Mouse (Mus musculus) midbrain, embryonic 11.5 days (tissue): ENCODE measurements around the gene Slc25a34. TPM values are rescaled to one million over a fixed set of nuclear protein-coding genes. Genes with fewer than 3 reads are reported as not detected.

ENCODE experiments used
- ATAC-seq: fragments of 200-750 bp; cut with Nextera tagmentation; 2 replicates; pipeline ENCODE4 v1.8.0; 2017; ENCODE audit warnings: moderate TSS enrichment, moderate library complexity; ENCODE audit not compliant: low FRiP score
- DNase-seq: peaks from one replicate; pipeline ENCODE4 v3.0.0; 2015; ENCODE audit warnings: low spot score; ENCODE audit errors: missing footprints
- H3K27ac ChIP-seq: fragments of 300-500 bp; sonication (generic); 2 replicates; pipeline ENCODE4 v1.5.1; 2014; ENCODE audit warnings: low read depth, low read length
- H3K27me3 ChIP-seq: fragments of 300-500 bp; sonication (generic); 2 replicates; pipeline ENCODE4 v1.6.1; 2014; ENCODE audit warnings: mild to moderate bottlenecking, low read length, moderate library complexity, mixed read lengths; ENCODE audit not compliant: control insufficient read depth, insufficient read depth
- H3K36me3 ChIP-seq: fragments of 300-500 bp; sonication (generic); 2 replicates; pipeline ENCODE4 v1.6.1; 2014; ENCODE audit warnings: mild to moderate bottlenecking, low read length, moderate library complexity, mixed read lengths; ENCODE audit not compliant: control insufficient read depth, insufficient read depth
- H3K4me1 ChIP-seq: fragments of 300-500 bp; sonication (generic); 2 replicates; pipeline ENCODE4 v1.6.1; 2014; ENCODE audit warnings: low read length; ENCODE audit not compliant: control insufficient read depth, insufficient read depth
- H3K4me2 ChIP-seq: fragments of 300-500 bp; sonication (generic); 2 replicates; pipeline ENCODE4 v1.6.1; 2014; ENCODE audit warnings: mild to moderate bottlenecking, moderate library complexity
- H3K4me3 ChIP-seq: fragments of 300-500 bp; sonication (generic); 2 replicates; pipeline ENCODE4 v1.5.1; 2014; ENCODE audit warnings: low read depth, low read length
- H3K9ac ChIP-seq: fragments of 300-500 bp; sonication (generic); 2 replicates; pipeline ENCODE4 v1.6.1; 2014; ENCODE audit warnings: low read length
- H3K9me3 ChIP-seq: fragments of 300-500 bp; sonication (generic); 2 replicates; pipeline ENCODE4 v1.6.1; 2016; ENCODE audit warnings: low read length; ENCODE audit not compliant: control insufficient read depth
- WGBS: fragments of 180-500 bp; shearing (Covaris S2); extraction: QIAGEN DNeasy Blood & Tissue Kit; methylation state at CpG from one replicate; pipeline ENCODE4 v1.1.7; 2014; 5-methylcytosine and 5-hydroxymethylcytosine counted together
- polyA plus RNA-seq: library from polyadenylated mRNA; unstranded; fragments of >200 nt; fragmentation: Nextera tagmentation; extraction: Ambion mirVana; gene quantifications from 2 replicates; pipeline ENCODE4 v1.2.1, GENCODE M21; 2014

The Slc25a34 gene
- polyA plus RNA-seq, 1 experiment from 2014 or later = not detected

- whole genome bisulfite sequencing = 69% methylated on average over 4 of the region's 4 CpGs
- Histone ChIP-seq H3K4me2 (no peak overlapping the region), H3K9ac (no peak overlapping the region), H3K9me3 (no peaks in the 10 kb centered on the region), H3K4me3 (no peak overlapping the region), H3K27me3 (no peaks in the 10 kb centered on the region), H3K4me1 (peaks cover 11% of the 10 kb centered on the region), H3K36me3 (no peaks in the 10 kb centered on the region; the same call in none of the 2 replicates), H3K27ac (no peak overlapping the region)
- ATAC-seq (no peak), DNase-seq (no peak)
These were observed 36.1 kb upstream of the Slc25a34 start for GRCm38 (mm10) chr4:141659739-141660138.

- WGBS = 89% methylated on average over 6 of the region's 6 CpGs
- Histone ChIP-seq H3K27me3 (no peaks in the 10 kb centered on the region), H3K9ac (no peak overlapping the region), H3K36me3 (peaks cover 5% of the 10 kb centered on the region), H3K9me3 (no peaks in the 10 kb centered on the region), H3K4me1 (peaks cover 6% of the 10 kb centered on the region; the same call in 1 of the 2 replicates), H3K4me3 (no peak overlapping the region), H3K4me2 (no peak overlapping the region), H3K27ac (no peak overlapping the region)
- ATAC-seq (no peak), DNase-seq (no peak)
These were observed 35.3 kb upstream of the Slc25a34 start for GRCm38 (mm10) chr4:141658846-141659484.

GRCm38 (mm10) chr4:141656932-141657331 is 33.3 kb upstream of the Slc25a34 start:
- no peaks in the 10 kb centered on the region for H3K9me3 ChIP-seq
- no peak overlapping the region for H3K4me3 ChIP-seq
- H3K9ac ChIP-seq = no peak overlapping the region
- DNase-seq (no peak), ATAC-seq (no peak)
- no peaks in the 10 kb centered on the region for H3K4me1 ChIP-seq
- H3K27me3 ChIP-seq = no peaks in the 10 kb centered on the region
- WGBS = 86% methylated on average over 8 of the region's 8 CpGs
- H3K27ac ChIP-seq = no peak overlapping the region
- H3K36me3 ChIP-seq = peaks cover 6% of the 10 kb centered on the region; the same call in 1 of the 2 replicates
- no peak overlapping the region for H3K4me2 ChIP-seq

DNA sequence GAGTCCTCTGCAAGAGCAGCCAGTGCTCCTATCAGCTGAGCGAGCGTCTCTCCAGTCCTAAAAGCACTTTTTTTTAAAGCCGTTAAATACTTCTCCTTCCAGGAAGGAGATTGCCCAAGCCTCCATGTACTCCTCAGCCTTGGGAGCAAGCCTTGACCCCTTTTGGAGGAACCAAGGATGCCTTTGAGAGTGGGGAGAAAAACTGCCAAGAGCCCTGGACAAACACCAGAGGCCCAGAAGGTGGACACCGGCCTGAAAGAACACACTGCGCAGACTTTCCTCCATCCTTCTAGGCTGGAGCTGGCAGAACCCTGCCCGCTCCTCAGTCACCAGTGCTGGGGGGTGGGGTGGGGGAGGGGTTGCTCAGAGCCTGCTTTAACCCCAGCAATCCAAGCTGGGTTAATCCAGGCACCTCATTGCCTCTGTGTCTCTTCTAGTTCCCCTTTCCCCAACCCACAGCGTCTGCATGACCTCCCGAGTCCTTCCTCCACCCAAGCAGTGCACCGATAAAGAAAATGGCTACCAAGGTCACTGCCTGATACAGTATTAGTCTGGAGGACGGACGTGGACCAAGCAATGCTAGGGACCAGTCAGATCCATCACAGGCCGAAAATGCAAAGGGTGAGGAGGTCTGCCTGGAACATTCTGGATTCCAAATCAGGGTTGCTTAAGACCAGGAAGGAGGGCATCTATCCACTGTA is 32.4 kb upstream of the Slc25a34 start:
- DNase-seq (no peak), ATAC-seq (no peak)
- no peaks in the 10 kb centered on the region for H3K9me3 ChIP-seq
- H3K27ac ChIP-seq = no peak overlapping the region
- peaks cover 6% of the 10 kb centered on the region; the same call in 1 of the 2 replicates for H3K36me3 ChIP-seq
- no peaks in the 10 kb centered on the region for H3K4me1 ChIP-seq
- H3K4me3 ChIP-seq = no peak overlapping the region
- no peaks in the 10 kb centered on the region for H3K27me3 ChIP-seq
- no peak overlapping the region for H3K9ac ChIP-seq
- 87% methylated on average over 12 of the region's 12 CpGs for WGBS
- H3K4me2 ChIP-seq = no peak overlapping the region

GRCm38 (mm10) chr4:141654509-141654908 is 30.9 kb upstream of the Slc25a34 start:
- ATAC-seq = no peak
- no peaks in the 10 kb centered on the region for H3K9me3 ChIP-seq
- DNase-seq = no peak
- peaks cover 6% of the 10 kb centered on the region; the same call in 1 of the 2 replicates for H3K36me3 ChIP-seq
- no peaks in the 10 kb centered on the region for H3K4me1 ChIP-seq
- H3K27me3 ChIP-seq = no peaks in the 10 kb centered on the region
- no peak overlapping the region for H3K4me3 ChIP-seq
- no peak overlapping the region for H3K9ac ChIP-seq
- H3K4me2 ChIP-seq = no peak overlapping the region
- 94% methylated on average over 6 of the region's 6 CpGs for WGBS
- H3K27ac ChIP-seq = no peak overlapping the region

GRCm38 (mm10) chr4:141653813-141654212 is 30.2 kb upstream of the Slc25a34 start:
- Histone ChIP-seq H3K27ac (no peak overlapping the region), H3K9me3 (no peaks in the 10 kb centered on the region), H3K27me3 (no peaks in the 10 kb centered on the region), H3K4me2 (no peak overlapping the region), H3K4me3 (no peak overlapping the region), H3K4me1 (no peaks in the 10 kb centered on the region), H3K9ac (no peak overlapping the region), H3K36me3 (peaks cover 6% of the 10 kb centered on the region; the same call in 1 of the 2 replicates)
- ATAC-seq = no peak
- 93% methylated on average over 13 of the region's 13 CpGs for WGBS
- no peak for DNase-seq

GRCm38 (mm10) chr4:141653044-141653443 is 29.4 kb upstream of the Slc25a34 start:
- Histone ChIP-seq H3K9ac (no peak overlapping the region), H3K4me1 (no peaks in the 10 kb centered on the region), H3K27ac (no peak overlapping the region), H3K9me3 (no peaks in the 10 kb centered on the region), H3K4me3 (no peak overlapping the region), H3K36me3 (0 out of 2 replicates have a peak, but pooled peaks cover 6% of the 10 kb centered on the region), H3K27me3 (no peaks in the 10 kb centered on the region), H3K4me2 (no peak overlapping the region)
- ATAC-seq (no peak), DNase-seq (no peak)
- WGBS = 94% methylated on average over 8 of the region's 8 CpGs

- Histone ChIP-seq H3K4me3 (no peak overlapping the region), H3K4me2 (no peak overlapping the region), H3K27me3 (no peaks in the 10 kb centered on the region), H3K4me1 (no peaks in the 10 kb centered on the region), H3K9ac (no peak overlapping the region), H3K27ac (no peak overlapping the region), H3K36me3 (0 out of 2 replicates have a peak, but pooled peaks cover 6% of the 10 kb centered on the region), H3K9me3 (no peaks in the 10 kb centered on the region)
- DNase-seq = no peak
- ATAC-seq = no peak
- WGBS = 92% methylated on average over 10 of the region's 10 CpGs
These were observed 28.3 kb upstream of the Slc25a34 start for GRCm38 (mm10) chr4:141651944-141652343.

GRCm38 (mm10) chr4:141651286-141651685 is 27.7 kb upstream of the Slc25a34 start:
- H3K9ac ChIP-seq = no peak overlapping the region
- no peaks in the 10 kb centered on the region for H3K9me3 ChIP-seq
- H3K4me1 ChIP-seq = no peaks in the 10 kb centered on the region
- no peaks in the 10 kb centered on the region for H3K27me3 ChIP-seq
- no peak overlapping the region for H3K27ac ChIP-seq
- DNase-seq (peak; percentile 45), ATAC-seq (no peak)
- H3K4me2 ChIP-seq = no peak overlapping the region
- WGBS = 90% methylated on average over 6 of the region's 6 CpGs
- H3K36me3 ChIP-seq = 0 out of 2 replicates have a peak, but pooled peaks cover 6% of the 10 kb centered on the region
- H3K4me3 ChIP-seq = no peak overlapping the region
